Mouse (Mus musculus) MEL (cell line): Measurements from ENCODE around the gene Tmem198. TPM values are rescaled to one million over a fixed set of nuclear protein-coding genes. Genes with fewer than 3 reads are reported as not detected.

Experiments
- DNase-seq: peaks from one replicate; pipeline ENCODE4 v3.0.0; 2011; ENCODE audit warnings: low read depth, low spot score
- H3K27ac ChIP-seq: 2 replicates; pipeline ENCODE4 v1.5.1; 2012; ENCODE audit warnings: low read depth, mild to moderate bottlenecking, control low read depth, low read length, moderate library complexity; ENCODE audit not compliant: control insufficient read depth
- H3K27me3 ChIP-seq, 2 experiments: fragments of 150-350 bp in 1 of 2; sonication (generic) in 1 of 2; 2 replicates each; pipeline ENCODE4 v1.6.1; 2012; ENCODE audit warnings: low read length in 2 of 2, mild to moderate bottlenecking in 2 of 2, improper control_type of control experiment in 1 of 2, moderate library complexity in 1 of 2; ENCODE audit not compliant: insufficient read depth in 2 of 2, control insufficient read depth in 1 of 2
- H3K36me3 ChIP-seq, 2 experiments: 2 replicates each; pipeline ENCODE4 v1.6.1; 2012 to 2014; ENCODE audit warnings: low read length in 2 of 2, improper control_type of control experiment in 1 of 2, inconsistent platforms in 1 of 2, mild to moderate bottlenecking in 1 of 2; ENCODE audit not compliant: insufficient read depth in 2 of 2, control insufficient read depth in 1 of 2
- H3K4me1 ChIP-seq, 2 experiments: fragments of 150-350 bp in 1 of 2; sonication (generic) in 1 of 2; 2 replicates each; pipeline ENCODE4 v1.6.1; 2012; ENCODE audit warnings: low read length in 2 of 2, improper control_type of control experiment in 1 of 2, mild to moderate bottlenecking in 1 of 2; ENCODE audit not compliant: insufficient read depth in 2 of 2, control insufficient read depth in 1 of 2
- H3K4me3 ChIP-seq, 2 experiments: fragments of 150-350 bp in 1 of 2; sonication (generic) in 1 of 2; 2 replicates each; pipeline ENCODE4 v1.5.1; 2012; ENCODE audit warnings: low read depth in 2 of 2, low read length in 2 of 2, mild to moderate bottlenecking in 2 of 2, moderate library complexity in 2 of 2, control low read depth in 1 of 2, improper control_type of control experiment in 1 of 2; ENCODE audit not compliant: control insufficient read depth in 1 of 2, insufficient read depth in 1 of 2
- H3K79me2 ChIP-seq: 2 replicates; pipeline ENCODE4 v1.6.1; 2012; ENCODE audit warnings: mild to moderate bottlenecking, low read length, moderate library complexity; ENCODE audit not compliant: control insufficient read depth, poor library complexity, insufficient read depth
- H3K9ac ChIP-seq: 2 replicates; pipeline ENCODE4 v1.6.1; 2012; ENCODE audit warnings: low read depth, mild to moderate bottlenecking, control low read depth, low read length, moderate library complexity; ENCODE audit not compliant: control insufficient read depth, poor library complexity, severe bottlenecking
- H3K9me3 ChIP-seq: fragments of 150-350 bp; sonication (generic); replicated peaks from 2 replicates; pipeline ENCODE4 v1.6.1; 2012; ENCODE audit warnings: mild to moderate bottlenecking, low read length, improper control_type of control experiment, moderate library complexity; ENCODE audit not compliant: insufficient read depth
- BHLHE40 ChIP-seq: IDR thresholded peaks from 2 replicates; pipeline ENCODE4 v1.6.1; 2012; ENCODE audit warnings: low read depth, mild to moderate bottlenecking, inconsistent platforms, low read length, improper control_type of control experiment, borderline replicate concordance
- CHD1 ChIP-seq: IDR thresholded peaks from 2 replicates; pipeline ENCODE4 v1.6.1; 2012; ENCODE audit warnings: low read depth, mild to moderate bottlenecking, inconsistent platforms, low read length, improper control_type of control experiment
- CHD2 ChIP-seq: IDR thresholded peaks from 2 replicates; pipeline ENCODE4 v1.6.1; 2011; ENCODE audit warnings: low read length, improper control_type of control experiment
- CTCF ChIP-seq, 3 experiments: IDR thresholded peaks in 2 of 3; conservative IDR thresholded peaks in 1 of 3; 2 replicates each; pipeline ENCODE4 v1.5.1; 2011 to 2012; ENCODE audit warnings: low read length in 3 of 3, low read depth in 2 of 3, mild to moderate bottlenecking in 2 of 3, improper control_type of control experiment in 1 of 3, inconsistent platforms in 1 of 3, mixed read lengths in 1 of 3, moderate library complexity in 1 of 3; ENCODE audit not compliant: control insufficient read depth in 1 of 3, insufficient read depth in 1 of 3, poor library complexity in 1 of 3, severe bottlenecking in 1 of 3
- E2F4 ChIP-seq: IDR thresholded peaks from 2 replicates; pipeline ENCODE4 v1.6.1; 2011; ENCODE audit warnings: low read depth, low read length, improper control_type of control experiment, borderline replicate concordance
- ELF1 ChIP-seq: IDR thresholded peaks from 2 replicates; pipeline ENCODE4 v1.6.1; 2014; ENCODE audit warnings: low read depth, mild to moderate bottlenecking, inconsistent platforms, low read length, improper control_type of control experiment, moderate library complexity
- HCFC1 ChIP-seq: IDR thresholded peaks from 2 replicates; pipeline ENCODE4 v1.6.1; 2012; ENCODE audit warnings: low read depth, mild to moderate bottlenecking, inconsistent platforms, low read length, improper control_type of control experiment, moderate library complexity
- KAT2A ChIP-seq: conservative IDR thresholded peaks from 2 replicates; pipeline ENCODE4 v1.6.1; 2012; ENCODE audit warnings: low read depth, low read length, improper control_type of control experiment, inconsistent platforms
- MAX ChIP-seq: IDR thresholded peaks from 2 replicates; pipeline ENCODE4 v1.6.1; 2011; ENCODE audit warnings: low read length, improper control_type of control experiment
- MAZ ChIP-seq: IDR thresholded peaks from 2 replicates; pipeline ENCODE4 v1.6.1; 2012; ENCODE audit warnings: low read depth, mild to moderate bottlenecking, inconsistent platforms, low read length, improper control_type of control experiment
- MXI1 ChIP-seq: IDR thresholded peaks from 2 replicates; pipeline ENCODE4 v1.6.1; 2011; ENCODE audit warnings: mild to moderate bottlenecking, low read depth, low read length, improper control_type of control experiment
- MYB ChIP-seq: IDR thresholded peaks from 2 replicates; pipeline ENCODE4 v1.6.1; 2011; ENCODE audit warnings: mild to moderate bottlenecking, low read depth, low read length, improper control_type of control experiment
- MYC ChIP-seq: IDR thresholded peaks from 2 replicates; pipeline ENCODE4 v1.6.1; 2011; ENCODE audit warnings: low read depth, mild to moderate bottlenecking, low read length, improper control_type of control experiment, moderate library complexity
- NELFE ChIP-seq: IDR thresholded peaks from 2 replicates; pipeline ENCODE4 v1.6.1; 2011; ENCODE audit warnings: low read depth, low read length, improper control_type of control experiment
- POLR2A ChIP-seq, 2 experiments: IDR thresholded peaks; 2 replicates each; pipeline ENCODE4 v1.6.1; 2011 to 2012; ENCODE audit warnings: low read length in 2 of 2, mild to moderate bottlenecking in 2 of 2, control low read depth in 1 of 2, improper control_type of control experiment in 1 of 2, low read depth in 1 of 2, moderate library complexity in 1 of 2; ENCODE audit not compliant: control insufficient read depth in 1 of 2, insufficient read depth in 1 of 2, poor library complexity in 1 of 2
- POLR2AphosphoS2 ChIP-seq: IDR thresholded peaks from 2 replicates; pipeline ENCODE4 v1.6.1; 2011; ENCODE audit warnings: low read length, improper control_type of control experiment
- POLR2AphosphoS5 ChIP-seq: IDR thresholded peaks from 2 replicates; pipeline ENCODE4 v1.6.1; 2012; ENCODE audit warnings: low read depth, borderline replicate concordance, mild to moderate bottlenecking, inconsistent platforms, low read length, moderate library complexity, mixed read lengths
- RAD21 ChIP-seq: IDR thresholded peaks from 2 replicates; pipeline ENCODE4 v1.6.1; 2011; ENCODE audit warnings: mild to moderate bottlenecking, low read depth, low read length, improper control_type of control experiment
- SIN3A ChIP-seq: IDR thresholded peaks from 2 replicates; pipeline ENCODE4 v1.6.1; 2012; ENCODE audit warnings: low read length, improper control_type of control experiment, inconsistent platforms
- SMC3 ChIP-seq: IDR thresholded peaks from 2 replicates; pipeline ENCODE4 v1.6.1; 2011; ENCODE audit warnings: low read depth, low read length, improper control_type of control experiment
- TAL1 ChIP-seq: IDR thresholded peaks from 2 replicates; pipeline ENCODE4 v1.6.1; 2012; ENCODE audit warnings: mild to moderate bottlenecking, inconsistent platforms, low read length, moderate library complexity, mixed read lengths
- TBP ChIP-seq: IDR thresholded peaks from 2 replicates; pipeline ENCODE4 v1.8.0; 2011; ENCODE audit warnings: low read depth, low read length, improper control_type of control experiment
- TCF12 ChIP-seq: IDR thresholded peaks from 2 replicates; pipeline ENCODE4 v1.6.1; 2014; ENCODE audit warnings: low read depth, mild to moderate bottlenecking, inconsistent platforms, low read length, improper control_type of control experiment, moderate library complexity
- USF1 ChIP-seq: IDR thresholded peaks from 2 replicates; pipeline ENCODE4 v1.6.1; 2014; ENCODE audit warnings: low read depth, mild to moderate bottlenecking, inconsistent platforms, low read length, improper control_type of control experiment, moderate library complexity
- USF2 ChIP-seq, 2 experiments: IDR thresholded peaks; 2 replicates each; pipeline ENCODE4 v1.6.1; 2011 to 2012; ENCODE audit warnings: improper control_type of control experiment in 2 of 2, low read length in 2 of 2, borderline replicate concordance in 1 of 2, inconsistent platforms in 1 of 2, low read depth in 1 of 2, mild to moderate bottlenecking in 1 of 2; ENCODE audit not compliant: insufficient read depth in 1 of 2
- ZKSCAN1 ChIP-seq: IDR thresholded peaks from 2 replicates; pipeline ENCODE4 v1.6.1; 2012; ENCODE audit warnings: low read depth, mild to moderate bottlenecking, inconsistent platforms, low read length, improper control_type of control experiment, moderate library complexity
- ZMIZ1 ChIP-seq: IDR thresholded peaks from 2 replicates; pipeline ENCODE4 v1.6.1; 2012; ENCODE audit warnings: low read depth, mild to moderate bottlenecking, inconsistent platforms, low read length, improper control_type of control experiment, moderate library complexity
- ZNF384 ChIP-seq: IDR thresholded peaks from 2 replicates; pipeline ENCODE4 v1.6.1; 2012; ENCODE audit warnings: low read depth, mild to moderate bottlenecking, inconsistent platforms, low read length, improper control_type of control experiment
- polyA plus RNA-seq, 2 experiments: library from polyadenylated mRNA; stranded (reverse) in 1 of 2; unstranded in 1 of 2; fragments of >175 nt in 1 of 2; fragments of >200 nt in 1 of 2; gene quantifications; 2 replicates each; pipeline versions ENCODE4 v1.2.1 to v1.2.4; 2012; ENCODE audit warnings: low replicate concordance in 2 of 2, low read depth in 1 of 2; ENCODE audit not compliant: insufficient read length in 2 of 2, insufficient read depth in 1 of 2, missing spikeins in 1 of 2
- total RNA-seq: library from RNA; depleted of rRNA; stranded (reverse); fragments of 300-350 nt; gene quantifications from 2 replicates; pipeline ENCODE4 v1.2.3, GENCODE M21; 2012

Tmem198 gene
- total and polyA plus RNA-seq, 3 experiments, result 0.65 to 1.4 TPM; not detected in 1

- 0 out of 2 replicates have a peak, but pooled peaks have one; percentile 48 for TF ChIP-seq POLR2AphosphoS2
- TF ChIP-seq MYB, result no peak
- TF ChIP-seq ZKSCAN1, result no peak
- no peak for TF ChIP-seq CTCF (IDR thresholded peaks at IDR 0.05 in 2 of 3, conservative IDR thresholded peaks at IDR 0.05 in 1 of 3; ENCODE audit: control insufficient read depth in 1 of 3, insufficient read depth in 1 of 3, low read depth in 2 of 3, low read length in 3 of 3, poor library complexity in 1 of 3, severe bottlenecking in 1 of 3)
- no peak for TF ChIP-seq BHLHE40
These were observed at the start of gene Tmem198, which contains the start of gene Chpf (continued) for GRCm38 (mm10) chr1:75478916-75479634.

- peak within 1 kb of the TSS; percentile 86 for H3K9ac ChIP-seq
- peaks cover 4 to 12% of the 10 kb centered on the region in 2 experiments; a peak in 3 of 4 replicates for H3K4me1 ChIP-seq
- DNase-seq, result peak; percentile 93
- H3K27ac ChIP-seq, result peak within 1 kb of the TSS; percentile 51
- peaks cover 0 to 5% of the 10 kb centered on the region in 2 experiments; a peak in 2 of 4 replicates for H3K36me3 ChIP-seq
- no peaks in the 10 kb centered on the region; a peak in 3 of 4 replicates for H3K27me3 ChIP-seq
- H3K4me3 ChIP-seq, result peak within 1 kb of the TSS; percentile 59 to 87
- TF ChIP-seq KAT2A, result peak; percentile 92
- TF ChIP-seq ZMIZ1, result peak; percentile 58; the same call in 1 of the 2 replicates
- peak; percentile 86 for TF ChIP-seq POLR2AphosphoS2
- TF ChIP-seq CHD2, result peak; percentile 99
- TF ChIP-seq MXI1, result peak; percentile 92
- TF ChIP-seq TAL1, result no peak
- TF ChIP-seq POLR2A (IDR thresholded peaks at IDR 0.05; ENCODE audit: control insufficient read depth in 1 of 2, insufficient read depth in 1 of 2, low read depth in 1 of 2, low read length in 2 of 2, poor library complexity in 1 of 2), result peak; percentile 66 to 95; a peak in 3 of 4 replicates
- TF ChIP-seq MAX, result 0 out of 2 replicates have a peak, but pooled peaks have one; percentile 42
- no peak for TF ChIP-seq USF2 (IDR thresholded peaks at IDR 0.05; ENCODE audit: borderline replicate concordance in 1 of 2, insufficient read depth in 1 of 2, low read depth in 1 of 2, low read length in 2 of 2)
- no peak for TF ChIP-seq ZNF384
- TF ChIP-seq USF1, result 0 out of 2 replicates have a peak, but pooled peaks have one; percentile 13
- peak; percentile 58 for TF ChIP-seq TBP
- peak; percentile 100 for TF ChIP-seq ELF1
- TF ChIP-seq RAD21, result no peak
- TF ChIP-seq TCF12, result peak; percentile 79
- TF ChIP-seq HCFC1, result peak; percentile 100
- 0 out of 2 replicates have a peak, but pooled peaks have one; percentile 38 for TF ChIP-seq POLR2AphosphoS5
- TF ChIP-seq E2F4, result no peak
- peak; percentile 68; the same call in 1 of the 2 replicates for TF ChIP-seq MAZ
- peak; percentile 97 for TF ChIP-seq SIN3A
- TF ChIP-seq MYC, result peak; percentile 55; the same call in 1 of the 2 replicates
- TF ChIP-seq CHD1, result 0 out of 2 replicates have a peak, but pooled peaks have one; percentile 18
- peak; percentile 68 for TF ChIP-seq NELFE
- no peak for TF ChIP-seq SMC3
- no peak for TF ChIP-seq MYB
- H3K79me2 ChIP-seq, result no peaks in the 10 kb centered on the region; the same call in 1 of the 2 replicates
- H3K9me3 ChIP-seq, result no peaks in the 10 kb centered on the region
These were observed 43.6 kb upstream of the Tmem198 start, which contains the start of gene Gmppa for GRCm38 (mm10) chr1:75435475-75436328. Gene Gmppa, plus strand, starts transcription at chr1:75435930.
